In the genomic region with DNA sequence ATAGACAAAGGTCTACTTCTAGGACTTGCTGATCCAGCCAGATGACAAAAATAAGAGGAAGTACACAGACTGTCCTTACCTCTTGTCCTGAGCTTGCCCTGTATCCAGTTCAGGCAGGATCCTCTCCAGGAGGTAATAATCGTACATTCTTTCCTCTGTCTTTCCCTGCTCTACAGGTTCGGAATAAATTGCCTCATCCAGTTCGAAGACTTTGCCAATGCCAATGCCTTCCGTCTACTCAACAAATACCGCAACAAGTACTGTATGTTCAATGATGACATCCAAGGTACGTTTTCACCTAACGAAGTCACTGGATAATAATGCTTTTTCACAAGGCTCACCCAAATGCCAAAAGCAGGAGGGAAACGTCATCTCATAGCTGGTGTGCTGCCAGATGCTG, we compare ENCODE assay signal across 27 mouse cellular contexts.
DNase-seq lines count a peak whose midpoint lies in the region; ATAC-seq lines count a peak whose summit lies in the region.
"Had no signal": no experiment of that assay in that cellular context is flagged by ENCODE, and none has a peak within 500 bp of the region (broad histone marks: within the 10 kb centered on the region; RNA-seq: fewer than 3 reads in every experiment).

No protein-coding gene starts in this region.

- no peak overlapping the region for H3K4me3 ChIP-seq in heart, embryonic 11.5 days (ENCODE audit: low read depth, low read length)
- no peak overlapping the region for H3K4me3 ChIP-seq in midbrain, embryonic 11.5 days (ENCODE audit: low read depth, low read length)
- H3K4me3 ChIP-seq in midbrain, embryonic 14.5 days (replicated peaks; ENCODE audit: low read depth, low read length) = no peak overlapping the region
- H3K4me3 ChIP-seq: embryonic facial prominence, embryonic 13.5 days; embryonic facial prominence, embryonic 15.5 days; erythroblast, embryonic 14.5 days; forebrain, embryonic 13.5 days; forebrain, embryonic 15.5 days had no signal

- ATAC-seq in heart, embryonic 11.5 days (replicated peaks; ENCODE audit: insufficient number of reproducible peaks, low FRiP score, low TSS enrichment) = no peak
- no peak for ATAC-seq in midbrain, embryonic 11.5 days (ENCODE audit: low FRiP score)
- ATAC-seq in midbrain, embryonic 14.5 days (ENCODE audit: low FRiP score, low TSS enrichment) = no peak
- ATAC-seq: CD4-positive, CD25-positive, alpha-beta regulatory T cell, adult 4 months; forebrain, embryonic 13.5 days; forebrain, embryonic 15.5 days; forebrain, postnatal 0 days; Patski had no signal

- no peaks in the 10 kb centered on the region for H3K9me3 ChIP-seq in heart, embryonic 11.5 days (replicated peaks; ENCODE audit: control insufficient read depth, low read length)
- H3K9me3 ChIP-seq in midbrain, embryonic 11.5 days (ENCODE audit: control insufficient read depth, low read length) = no peaks in the 10 kb centered on the region
- H3K9me3 ChIP-seq in midbrain, embryonic 14.5 days (ENCODE audit: control insufficient read depth, low read length) = no peaks in the 10 kb centered on the region
- H3K9me3 ChIP-seq: embryonic facial prominence, embryonic 13.5 days; embryonic facial prominence, embryonic 15.5 days; forebrain, embryonic 13.5 days; forebrain, embryonic 15.5 days; G1E had no signal

- peak; percentile 42 for DNase-seq in heart, adult 11 months
- peak; percentile 19 for DNase-seq in midbrain, embryonic 11.5 days (ENCODE audit: low spot score, missing footprints)
- DNase-seq in midbrain, embryonic 14.5 days = no peak
- peak; percentile 76 for DNase-seq in fat pad, adult 2 months (ENCODE audit: extremely low read depth, low read depth, low spot score)
- no peak for DNase-seq in layer of hippocampus, postnatal 25 days (ENCODE audit: extremely low spot score in 1 of 2, low spot score in 1 of 2)
- DNase-seq: adrenal gland, adult 2 months; adrenal gland, postnatal 10 days; adrenal gland, postnatal 25 days; B cell, adult 2 months; cerebellum, adult 11 months; cerebellum, adult 18-20 months; cerebellum, adult 8-10 months; cerebellum, adult 9-11 months; cerebellum, postnatal 14 days; cerebellum, postnatal 36 days; embryo, embryonic 11 days; forebrain, postnatal 0 days had no signal

- H3K4me1 ChIP-seq in heart, embryonic 11.5 days (ENCODE audit: control insufficient read depth, insufficient read depth, low read length) = no peaks in the 10 kb centered on the region
- no peaks in the 10 kb centered on the region for H3K4me1 ChIP-seq in midbrain, embryonic 11.5 days (ENCODE audit: control insufficient read depth, insufficient read depth, low read length)
- H3K4me1 ChIP-seq in midbrain, embryonic 14.5 days (ENCODE audit: control insufficient read depth, insufficient read depth, low read length) = no peaks in the 10 kb centered on the region
- H3K4me1 ChIP-seq: forebrain, embryonic 13.5 days; forebrain, embryonic 15.5 days had no signal

- no peak overlapping the region for H3K27ac ChIP-seq in heart, embryonic 11.5 days (ENCODE audit: low read depth, low read length)
- H3K27ac ChIP-seq in midbrain, embryonic 11.5 days (ENCODE audit: low read depth, low read length) = no peak overlapping the region
- H3K27ac ChIP-seq in midbrain, embryonic 14.5 days (replicated peaks; ENCODE audit: low read depth, low read length) = no peak overlapping the region
- H3K27ac ChIP-seq: embryonic facial prominence, embryonic 13.5 days; embryonic facial prominence, embryonic 15.5 days; forebrain, embryonic 13.5 days; forebrain, embryonic 15.5 days had no signal

- WGBS in heart, embryonic 11.5 days (ENCODE audit: insufficient replicate concordance) = 92% methylated on average over 8 of the region's 8 CpGs
- 91% methylated on average over 8 of the region's 8 CpGs for WGBS in midbrain, embryonic 11.5 days
- 95% methylated on average over 8 of the region's 8 CpGs for WGBS in midbrain, embryonic 14.5 days

- no peaks in the 10 kb centered on the region for H3K36me3 ChIP-seq in heart, embryonic 11.5 days (ENCODE audit: control insufficient read depth, insufficient read depth, low read length)
- no peaks in the 10 kb centered on the region for H3K36me3 ChIP-seq in midbrain, embryonic 11.5 days (ENCODE audit: control insufficient read depth, insufficient read depth, low read length)
- H3K36me3 ChIP-seq in midbrain, embryonic 14.5 days (ENCODE audit: control insufficient read depth, insufficient read depth, low read length) = no peaks in the 10 kb centered on the region
- H3K36me3 ChIP-seq: embryonic facial prominence, embryonic 13.5 days; embryonic facial prominence, embryonic 15.5 days; forebrain, embryonic 15.5 days; G1E had no signal

- no peak overlapping the region for H3K9ac ChIP-seq in heart, embryonic 11.5 days (ENCODE audit: low read depth, low read length)
- H3K9ac ChIP-seq in midbrain, embryonic 11.5 days (ENCODE audit: low read length) = no peak overlapping the region
- no peak overlapping the region for H3K9ac ChIP-seq in midbrain, embryonic 14.5 days (replicated peaks; ENCODE audit: low read length)
- H3K9ac ChIP-seq: embryonic facial prominence, embryonic 13.5 days; embryonic facial prominence, embryonic 15.5 days; forebrain, embryonic 13.5 days; forebrain, embryonic 15.5 days; forebrain, postnatal 0 days had no signal

- no peaks in the 10 kb centered on the region for H3K27me3 ChIP-seq in heart, embryonic 11.5 days (ENCODE audit: control insufficient read depth, insufficient read depth, low read length)
- no peaks in the 10 kb centered on the region for H3K27me3 ChIP-seq in midbrain, embryonic 11.5 days (ENCODE audit: control insufficient read depth, insufficient read depth, low read length)
- H3K27me3 ChIP-seq in midbrain, embryonic 14.5 days (ENCODE audit: control insufficient read depth, insufficient read depth, low read length) = no peaks in the 10 kb centered on the region
- H3K27me3 ChIP-seq: CH12.LX; embryonic facial prominence, embryonic 13.5 days; embryonic facial prominence, embryonic 15.5 days; forebrain, embryonic 13.5 days; forebrain, embryonic 15.5 days; Patski had no signal

- no peak overlapping the region for H3K4me2 ChIP-seq in heart, embryonic 11.5 days
- H3K4me2 ChIP-seq in midbrain, embryonic 11.5 days = no peak overlapping the region
- no peak overlapping the region for H3K4me2 ChIP-seq in midbrain, embryonic 14.5 days (ENCODE audit: low read length)
- H3K4me2 ChIP-seq: embryonic facial prominence, embryonic 13.5 days; embryonic facial prominence, embryonic 15.5 days; forebrain, embryonic 13.5 days; forebrain, embryonic 15.5 days had no signal

Comparison
In these comparisons a context has a peak if more than half of its experiments do, and no peak if none do; other contexts are left out.
1. DNase-seq: peak in heart, adult 11 months (single experiment), midbrain, embryonic 11.5 days (single experiment) and fat pad, adult 2 months (single experiment); none in midbrain, embryonic 14.5 days (single experiment) and layer of hippocampus, postnatal 25 days (0 of 2).